Mouse (Mus musculus) lung, embryonic 15.5 days (tissue): ENCODE measurements around the gene 9530003J23Rik. TPM values are rescaled to one million over a fixed set of nuclear protein-coding genes. Genes with fewer than 3 reads are reported as not detected.
"Not testable (repeated sequence)": the region's sequence is repeated elsewhere in the genome, so short reads cannot be mapped to it uniquely, and the experiment has no call there.

Source experiments
- ATAC-seq: fragments of 200-750 bp; cut with Nextera tagmentation; 2 replicates; pipeline ENCODE4 v1.8.0; 2017; ENCODE audit warnings: moderate number of reproducible peaks, borderline replicate concordance; ENCODE audit not compliant: low FRiP score, low TSS enrichment; ENCODE audit errors: extremely low read depth
- H3K27ac ChIP-seq: fragments of 300-500 bp; sonication (generic); 2 replicates; pipeline ENCODE4 v1.5.1; 2015; ENCODE audit warnings: moderate library complexity, mild to moderate bottlenecking, inconsistent platforms
- H3K27me3 ChIP-seq: fragments of 300-500 bp; sonication (generic); 2 replicates; pipeline ENCODE4 v1.6.1; 2015; ENCODE audit warnings: inconsistent platforms
- H3K36me3 ChIP-seq: fragments of 300-500 bp; sonication (generic); 2 replicates; pipeline ENCODE4 v1.6.1; 2015; ENCODE audit warnings: inconsistent platforms
- H3K4me1 ChIP-seq: fragments of 300-500 bp; sonication (generic); 2 replicates; pipeline ENCODE4 v1.6.1; 2015; ENCODE audit warnings: inconsistent platforms
- H3K4me2 ChIP-seq: fragments of 300-500 bp; sonication (generic); 2 replicates; pipeline ENCODE4 v1.6.1; 2015; ENCODE audit warnings: inconsistent platforms, mild to moderate bottlenecking, moderate library complexity
- H3K4me3 ChIP-seq: fragments of 300-500 bp; sonication (generic); 2 replicates; pipeline ENCODE4 v1.5.1; 2015; ENCODE audit warnings: mild to moderate bottlenecking, inconsistent platforms
- H3K9ac ChIP-seq: fragments of 300-500 bp; sonication (generic); 2 replicates; pipeline ENCODE4 v1.6.1; 2015; ENCODE audit warnings: inconsistent platforms
- H3K9me3 ChIP-seq: fragments of 300-500 bp; sonication (generic); 2 replicates; pipeline ENCODE4 v1.6.1; 2016; ENCODE audit warnings: inconsistent platforms
- WGBS: fragments of 180-500 bp; shearing (Covaris S2); methylation state at CpG from one replicate; pipeline ENCODE4 v1.1.7; 2015; 5-methylcytosine and 5-hydroxymethylcytosine counted together
- polyA plus RNA-seq: library from polyadenylated mRNA; unstranded; fragments of >200 nt; fragmentation: Nextera tagmentation; extraction: Ambion mirVana; gene quantifications from 2 replicates; pipeline ENCODE4 v1.2.1, GENCODE M21; 2015

Gene 9530003J23Rik
- polyA plus RNA-seq, 1 experiment from 2014 or later, result not detected

DNA sequence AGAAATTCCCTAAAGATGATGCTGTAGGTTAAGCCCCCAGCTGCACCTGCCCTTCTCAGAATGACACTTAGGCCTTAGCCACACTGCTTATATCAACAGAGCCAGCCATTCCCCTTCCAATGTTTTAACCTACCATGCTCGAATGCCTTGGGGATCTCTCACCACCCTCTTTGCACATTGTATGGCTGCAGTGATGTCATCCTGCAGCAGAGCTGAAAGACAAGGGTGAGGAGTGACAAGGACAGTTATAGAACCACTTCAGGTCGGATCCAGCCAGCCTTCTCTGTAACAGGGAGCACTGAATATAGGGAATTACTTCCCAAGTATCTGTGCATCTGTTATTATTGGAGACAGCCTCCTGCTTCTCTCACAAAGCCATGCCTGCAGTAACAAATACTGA, 40.0 kb upstream of the 9530003J23Rik start:
- not testable (repeated sequence) for ATAC-seq, H3K4me1 ChIP-seq, H3K9me3 ChIP-seq, H3K9ac ChIP-seq, H3K4me3 ChIP-seq, H3K27me3 ChIP-seq, H3K4me2 ChIP-seq, H3K36me3 ChIP-seq, H3K27ac ChIP-seq
- WGBS, result 42% methylated on average over 2 of the region's 2 CpGs

DNA sequence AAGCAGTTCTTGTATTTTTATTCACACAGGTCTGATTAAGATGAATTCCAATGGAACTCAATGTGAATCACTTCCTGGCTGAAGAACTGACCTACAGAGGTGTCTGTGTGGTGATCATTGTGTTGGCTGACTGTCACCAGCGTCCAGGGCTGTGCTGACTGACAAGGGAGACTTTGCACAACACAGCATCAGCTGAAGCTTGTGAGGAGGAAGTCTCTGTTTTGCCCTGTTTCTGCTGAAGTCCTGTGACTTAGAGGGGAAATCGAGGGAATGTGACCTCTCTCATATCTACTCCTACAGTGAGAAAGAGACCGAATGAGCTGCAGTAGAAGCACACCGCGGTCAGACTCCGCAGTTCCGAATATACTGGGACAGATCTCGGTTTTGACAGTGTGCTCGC, 39.3 kb upstream of the 9530003J23Rik start:
- H3K27me3 ChIP-seq, H3K36me3 ChIP-seq, H3K4me3 ChIP-seq, ATAC-seq, H3K4me1 ChIP-seq, H3K4me2 ChIP-seq, H3K27ac ChIP-seq, H3K9me3 ChIP-seq, H3K9ac ChIP-seq: not testable (repeated sequence)
- WGBS, result 75% methylated on average over 9 of the region's 9 CpGs

DNA sequence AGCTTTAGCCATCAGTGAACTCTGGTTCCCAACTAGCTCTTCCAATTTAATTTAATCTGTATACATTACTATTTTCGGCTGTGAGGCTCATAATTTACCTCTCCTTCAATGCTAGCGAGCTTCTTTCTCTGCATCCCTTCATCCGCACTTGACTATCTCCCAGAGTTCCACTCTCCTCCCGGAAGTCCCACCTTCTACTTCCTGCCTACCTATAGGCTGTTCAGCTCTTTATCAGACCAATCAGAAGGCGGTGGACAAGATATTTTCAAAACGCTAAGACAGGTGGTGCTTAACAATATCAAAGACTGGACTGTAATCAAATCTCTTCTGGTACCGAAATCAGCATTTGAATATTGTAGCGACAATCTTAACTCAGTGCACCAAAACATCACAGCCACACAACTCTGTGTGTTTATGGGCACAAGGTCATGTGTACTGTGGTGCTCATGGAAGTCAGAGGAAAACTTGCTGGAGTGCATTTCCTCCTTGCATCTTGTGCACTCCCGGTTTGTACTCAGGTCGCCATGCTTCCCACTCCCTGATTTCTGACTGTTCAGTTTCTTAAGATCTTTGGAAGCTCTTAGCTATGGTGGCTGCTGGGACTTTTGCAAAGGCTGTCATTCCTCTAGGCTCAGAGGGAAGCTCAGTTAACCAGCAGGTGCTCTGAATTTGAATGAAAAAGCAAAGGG, 37.3 kb upstream of the 9530003J23Rik start:
- H3K4me1 ChIP-seq, result no peaks in the 10 kb centered on the region

DNA sequence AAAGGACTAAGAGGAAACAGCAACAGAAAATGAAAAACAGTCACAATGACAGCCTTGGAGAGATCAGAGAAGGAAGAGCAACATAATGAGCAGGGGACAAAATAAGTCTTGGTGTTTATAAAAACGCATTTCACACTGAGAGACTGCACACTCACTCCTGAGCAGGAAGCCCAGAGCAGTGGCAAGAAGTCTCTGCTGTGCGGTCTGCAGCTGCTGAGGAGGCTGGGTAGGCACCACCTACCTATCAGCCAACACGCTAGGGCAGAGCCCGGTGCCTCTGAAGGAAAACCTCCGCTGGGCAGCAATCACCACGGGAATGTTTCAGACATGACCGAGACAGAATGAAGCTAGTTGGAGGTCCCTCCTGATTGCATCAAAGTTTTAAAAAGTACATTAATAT, 36.1 kb upstream of the 9530003J23Rik start:
- WGBS, result 63% methylated on average over 3 of the region's 7 CpGs
- not testable (repeated sequence) for ATAC-seq, H3K9me3 ChIP-seq, H3K27me3 ChIP-seq, H3K4me2 ChIP-seq, H3K27ac ChIP-seq, H3K4me3 ChIP-seq, H3K4me1 ChIP-seq, H3K36me3 ChIP-seq, H3K9ac ChIP-seq

More for the DNA sequence above, 37.3 kb upstream of the 9530003J23Rik start:
- WGBS, result 75% methylated on average over 10 of the region's 10 CpGs
- Histone ChIP-seq H3K4me2 (no peak overlapping the region), H3K4me3 (no peak overlapping the region), H3K27ac (no peak overlapping the region), H3K27me3 (no peaks in the 10 kb centered on the region), H3K9me3 (no peaks in the 10 kb centered on the region), H3K36me3 (no peaks in the 10 kb centered on the region), H3K9ac (no peak overlapping the region)
- no peak for ATAC-seq

DNA sequence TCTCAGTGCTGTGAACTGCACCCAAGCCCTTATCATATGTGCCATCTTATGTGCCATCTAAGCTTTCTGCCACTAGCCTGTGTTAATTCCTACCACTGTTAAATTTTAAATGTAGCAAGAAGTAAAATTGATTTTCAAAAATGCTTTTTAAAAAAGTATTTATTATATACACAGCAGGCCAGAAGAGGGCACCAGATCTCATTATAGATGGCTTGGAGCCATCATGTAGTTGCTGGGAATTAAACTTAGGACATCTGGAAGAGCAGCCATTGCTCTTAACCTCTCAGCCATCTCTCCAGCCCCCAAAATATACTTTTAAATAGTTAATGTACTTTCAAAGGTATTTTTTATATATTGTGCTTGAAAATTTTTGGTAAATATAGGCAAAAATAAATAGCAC, 33.5 kb upstream of the 9530003J23Rik start:
- H3K4me1 ChIP-seq, result no peaks in the 10 kb centered on the region

DNA sequence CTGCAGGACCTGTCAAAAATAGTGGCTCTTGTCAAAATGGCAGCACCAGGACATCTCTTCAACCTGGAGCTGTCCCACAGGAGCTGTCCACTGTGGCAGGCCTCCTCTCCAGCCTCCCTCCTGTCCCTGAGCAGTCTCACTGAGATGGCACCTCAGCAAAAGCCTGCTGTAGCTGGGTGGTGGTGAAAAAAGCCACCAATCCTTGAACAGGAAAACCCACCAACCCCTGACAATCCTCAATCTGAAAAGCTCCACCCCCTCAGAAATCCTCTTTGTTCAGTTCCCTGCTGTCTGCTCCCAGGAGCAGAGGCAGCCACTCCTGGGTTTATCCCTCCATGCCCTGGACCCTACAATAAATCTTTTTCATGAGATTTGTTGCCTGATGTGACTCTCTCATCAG, 21.4 kb upstream of the 9530003J23Rik start:
- Histone ChIP-seq H3K36me3 (no peaks in the 10 kb centered on the region), H3K27ac (no peak overlapping the region), H3K4me2 (no peak overlapping the region), H3K9me3 (no peaks in the 10 kb centered on the region), H3K4me3 (no peak overlapping the region), H3K27me3 (no peaks in the 10 kb centered on the region), H3K9ac (no peak overlapping the region), H3K4me1 (no peaks in the 10 kb centered on the region)
- no peak for ATAC-seq

More for the DNA sequence above, 33.5 kb upstream of the 9530003J23Rik start:
- Histone ChIP-seq H3K27ac (no peak overlapping the region), H3K4me3 (no peak overlapping the region), H3K4me2 (no peak overlapping the region), H3K36me3 (no peaks in the 10 kb centered on the region), H3K9me3 (no peaks in the 10 kb centered on the region), H3K27me3 (no peaks in the 10 kb centered on the region), H3K9ac (no peak overlapping the region)
- ATAC-seq, result no peak

DNA sequence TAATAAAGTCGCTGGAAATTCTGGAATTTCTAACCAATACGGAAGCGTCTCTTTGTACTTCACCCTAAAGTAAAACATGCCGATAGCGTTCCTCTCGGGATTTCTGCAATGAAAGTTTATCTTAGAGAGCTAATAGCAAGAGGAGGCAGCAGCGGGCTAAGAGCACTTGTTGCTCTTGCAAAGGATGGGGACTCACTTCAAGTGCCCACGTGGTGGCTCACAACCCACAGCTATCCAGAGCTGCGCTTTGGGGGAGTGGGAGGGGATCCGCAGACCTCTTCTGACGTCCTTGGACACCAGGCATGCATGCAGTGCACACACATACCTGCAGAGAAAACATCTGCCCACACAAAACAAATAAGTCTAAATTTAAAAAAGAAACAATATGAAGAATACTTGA, 2.6 kb downstream of the 9530003J23Rik start:
- WGBS, result 26% methylated on average over 11 of the region's 11 CpGs
- ATAC-seq, result peak; percentile 87; the same call in 1 of the 2 replicates
- Histone ChIP-seq H3K4me2 (peak overlapping the region; percentile 40), H3K27ac (peak overlapping the region; percentile 56), H3K36me3 (no peaks in the 10 kb centered on the region), H3K4me3 (peak overlapping the region; percentile 9; the same call in 1 of the 2 replicates), H3K9ac (no peak overlapping the region), H3K9me3 (no peaks in the 10 kb centered on the region), H3K27me3 (no peaks in the 10 kb centered on the region), H3K4me1 (peaks cover 2% of the 10 kb centered on the region; the same call in 1 of the 2 replicates)

DNA sequence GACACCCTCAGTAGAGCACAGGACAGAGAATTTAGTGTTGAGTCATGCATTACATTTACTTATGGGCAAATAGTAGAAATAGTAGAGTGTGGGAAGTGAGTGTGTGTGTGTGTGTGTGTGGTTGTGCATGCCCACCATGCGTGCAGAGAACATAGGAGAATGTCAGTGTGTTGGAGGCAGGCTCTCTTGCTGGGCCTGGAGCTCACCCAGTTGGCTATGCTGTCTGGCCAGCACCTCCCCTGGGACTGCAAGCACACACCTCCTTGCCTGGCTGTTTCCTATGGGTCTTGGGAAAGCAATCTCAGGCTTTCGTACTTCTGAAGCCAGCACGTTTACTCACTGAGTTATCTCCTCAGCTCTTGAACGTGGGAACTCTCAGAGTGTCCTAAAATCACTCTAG, 3.7 kb downstream of the 9530003J23Rik start:
- Histone ChIP-seq H3K27me3 (no peaks in the 10 kb centered on the region), H3K36me3 (no peaks in the 10 kb centered on the region), H3K4me3 (no peak overlapping the region), H3K9me3 (no peaks in the 10 kb centered on the region), H3K9ac (no peak overlapping the region), H3K4me1 (peaks cover 2% of the 10 kb centered on the region; the same call in 1 of the 2 replicates), H3K27ac (peak overlapping the region; percentile 56; the same call in 1 of the 2 replicates), H3K4me2 (peak overlapping the region; percentile 40; the same call in 1 of the 2 replicates)
- WGBS, result 45% methylated on average over 4 of the region's 4 CpGs
- ATAC-seq, result no peak

DNA sequence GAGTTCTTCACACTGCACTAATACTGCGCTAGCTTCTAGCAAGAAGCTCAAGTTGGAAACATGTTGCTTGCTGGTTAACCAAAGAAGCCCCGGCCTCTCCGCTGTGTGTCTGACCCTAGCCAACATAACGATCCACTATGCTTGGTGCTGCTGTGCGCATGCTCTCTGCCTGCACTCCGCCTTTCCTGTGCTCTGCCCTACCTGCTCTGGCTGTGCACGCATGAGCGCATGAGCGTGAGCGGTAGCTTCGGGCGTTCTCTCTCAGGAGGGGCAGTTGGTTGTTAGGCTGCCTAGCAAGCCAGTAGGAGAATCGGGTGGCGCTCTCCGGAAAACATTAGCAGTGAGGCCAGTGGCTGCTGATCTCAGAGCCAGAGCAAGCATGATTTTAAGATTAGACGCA, 8.7 kb downstream of the 9530003J23Rik start:
- no peak overlapping the region for H3K4me3 ChIP-seq
- peaks cover 3% of the 10 kb centered on the region; the same call in 1 of the 2 replicates for H3K4me1 ChIP-seq
- ATAC-seq, result no peak

DNA sequence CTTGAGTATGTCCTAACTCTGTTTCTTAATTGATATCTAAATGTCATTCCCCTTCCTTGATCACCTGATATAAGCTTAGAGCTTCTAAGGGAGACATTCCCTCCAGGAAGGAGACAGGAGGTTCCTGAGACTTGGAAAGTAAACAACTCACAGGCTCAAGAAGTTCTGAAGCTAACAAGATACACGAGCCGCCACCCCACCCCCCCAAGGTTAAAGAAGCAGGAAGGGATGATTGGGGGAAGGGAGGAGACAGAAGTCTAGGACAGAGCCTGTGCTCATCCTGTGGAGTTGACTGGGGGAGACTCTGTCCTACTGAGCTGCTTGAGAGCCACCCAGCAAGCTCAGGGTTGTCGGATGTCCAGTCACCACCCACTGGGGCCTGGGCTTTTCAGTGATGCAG, 12.5 kb downstream of the 9530003J23Rik start:
- Histone ChIP-seq H3K36me3 (peaks cover 14% of the 10 kb centered on the region), H3K4me1 (peaks cover 17% of the 10 kb centered on the region), H3K4me2 (no peak overlapping the region), H3K4me3 (no peak overlapping the region), H3K27ac (no peak overlapping the region), H3K9me3 (no peaks in the 10 kb centered on the region), H3K27me3 (no peaks in the 10 kb centered on the region), H3K9ac (no peak overlapping the region)
- 53% methylated on average over 3 of the region's 3 CpGs for WGBS
- ATAC-seq, result no peak

More for the DNA sequence above, 8.7 kb downstream of the 9530003J23Rik start:
- no peaks in the 10 kb centered on the region for H3K27me3 ChIP-seq
- 66% methylated on average over 16 of the region's 16 CpGs for WGBS
- H3K4me2 ChIP-seq, result no peak overlapping the region
- no peaks in the 10 kb centered on the region for H3K36me3 ChIP-seq
- no peaks in the 10 kb centered on the region for H3K9me3 ChIP-seq
- H3K27ac ChIP-seq, result no peak overlapping the region
- no peak overlapping the region for H3K9ac ChIP-seq

DNA sequence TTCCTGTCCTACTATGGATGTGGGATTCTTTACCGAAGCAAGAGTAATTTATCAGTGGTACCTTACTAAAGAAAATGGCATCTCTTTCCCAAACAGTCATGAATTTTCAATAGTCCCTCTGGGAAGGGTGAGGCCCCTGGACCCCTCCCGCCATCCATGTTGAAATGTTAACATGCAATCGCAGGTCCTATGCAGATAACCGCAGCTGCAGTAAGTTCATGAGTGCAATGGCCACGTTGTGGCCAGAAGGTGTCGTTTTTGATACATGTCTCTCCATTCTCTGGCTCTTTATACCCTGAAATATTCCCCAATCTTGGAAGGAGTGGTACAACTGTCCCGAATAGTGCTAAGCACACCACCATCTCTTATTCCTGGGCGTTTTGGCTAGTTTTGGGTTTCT, 13.4 kb downstream of the 9530003J23Rik start:
- peak overlapping the region; percentile 80 for H3K4me3 ChIP-seq
- peak overlapping the region; percentile 69 for H3K4me2 ChIP-seq
- H3K27me3 ChIP-seq, result no peaks in the 10 kb centered on the region
- H3K36me3 ChIP-seq, result peaks cover 21% of the 10 kb centered on the region
- peaks cover 17% of the 10 kb centered on the region for H3K4me1 ChIP-seq
- ATAC-seq, result no peak
- H3K27ac ChIP-seq, result peak overlapping the region; percentile 99; the same call in 1 of the 2 replicates
- no peaks in the 10 kb centered on the region for H3K9me3 ChIP-seq
- 48% methylated on average over 8 of the region's 8 CpGs for WGBS
- no peak overlapping the region for H3K9ac ChIP-seq

DNA sequence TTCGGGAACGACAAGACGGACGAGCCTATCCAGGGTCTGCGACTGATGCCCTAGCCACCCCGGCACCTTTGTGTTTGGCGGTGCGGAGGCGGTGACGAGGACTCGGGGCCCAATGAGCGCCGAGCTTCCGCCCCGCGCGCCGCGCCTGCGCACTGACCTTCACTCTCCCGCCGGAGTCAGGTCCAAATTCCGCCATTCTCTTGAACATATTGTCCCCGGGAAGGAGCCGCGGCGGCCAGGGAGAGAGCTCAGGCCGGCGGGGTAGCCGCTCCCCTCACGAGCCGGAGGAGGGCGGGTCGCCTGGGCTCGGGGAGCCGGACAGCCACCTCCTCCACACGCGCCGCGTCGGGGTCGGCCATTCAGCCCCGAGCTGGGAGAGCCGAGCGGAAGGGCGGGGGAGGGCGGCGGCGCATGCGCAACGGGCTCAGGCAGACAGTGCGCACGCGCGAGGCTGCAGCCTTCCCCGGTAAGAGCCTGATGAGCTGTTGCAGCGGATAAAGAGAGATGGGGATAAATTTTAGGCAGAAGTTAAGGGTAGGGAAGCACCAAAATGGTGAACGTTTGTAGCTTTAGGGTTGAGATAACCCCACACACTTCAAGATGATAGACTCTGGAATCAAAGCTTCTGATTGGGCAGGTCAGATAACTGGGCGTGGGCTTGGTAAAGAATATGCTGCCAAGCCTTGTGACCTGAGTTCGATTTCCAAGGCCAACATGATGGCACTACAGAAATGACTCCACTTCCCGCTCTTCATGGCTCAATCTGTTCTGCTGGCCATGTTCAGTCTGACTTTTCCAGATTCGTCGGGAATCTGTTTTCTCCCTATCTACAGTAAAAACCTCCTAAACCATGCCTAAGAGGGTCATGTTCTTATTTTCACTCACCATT, 14.2 kb downstream of the 9530003J23Rik start, which contains the start of gene Yeats4:
Yeats4 (minus strand) TSS at position 406 of the 889 bp plus-strand sequence.
- Histone ChIP-seq H3K4me3 (peak within 1 kb of the TSS; percentile 80), H3K27ac (peak within 1 kb of the TSS; percentile 99), H3K36me3 (peaks cover 29% of the 10 kb centered on the region), H3K27me3 (no peaks in the 10 kb centered on the region), H3K9ac (peak within 1 kb of the TSS; percentile 89), H3K4me2 (peak within 1 kb of the TSS; percentile 69), H3K4me1 (peaks cover 17% of the 10 kb centered on the region), H3K9me3 (no peaks in the 10 kb centered on the region)
- WGBS, result under 1% methylated on average over 63 of the region's 63 CpGs
- peak; percentile 95 for ATAC-seq
